Mouse (Mus musculus) bone marrow, adult 2 months (tissue): ENCODE measurements around the gene Apela. TPM values are rescaled to one million over a fixed set of nuclear protein-coding genes. Genes with fewer than 3 reads are reported as not detected.

Experiments used
- H3K27ac ChIP-seq: fragments of 200-500 bp; 2 replicates; pipeline ENCODE4 v1.5.1; 2012; ENCODE audit warnings: low read depth, mild to moderate bottlenecking, control low read depth, inconsistent platforms, low read length; ENCODE audit not compliant: control insufficient read depth, poor library complexity, insufficient read depth
- H3K4me1 ChIP-seq: fragments of 200-500 bp; 2 replicates; pipeline ENCODE4 v1.6.1; 2011; ENCODE audit warnings: low read length; ENCODE audit not compliant: control insufficient read depth, insufficient read depth
- H3K4me3 ChIP-seq: fragments of 200-500 bp; replicated peaks from 2 replicates; pipeline ENCODE3; 2011; ENCODE audit warnings: mild to moderate bottlenecking, low read depth, low read length, control low read depth; ENCODE audit not compliant: control insufficient read depth
- CTCF ChIP-seq: fragments of 200-500 bp; IDR thresholded peaks from 2 replicates; pipeline ENCODE4 v1.5.1; 2011; ENCODE audit warnings: low read length, control low read depth; ENCODE audit not compliant: control insufficient read depth, insufficient read depth
- POLR2A ChIP-seq: fragments of 200-500 bp; IDR thresholded peaks from 2 replicates; pipeline ENCODE4 v1.6.1; 2011; ENCODE audit warnings: low read depth, mild to moderate bottlenecking, control low read depth, low read length, borderline replicate concordance; ENCODE audit not compliant: control insufficient read depth
- WGBS: fragments of 180-500 bp; shearing (Covaris S2); methylation state at CpG from one replicate; pipeline ENCODE4 v1.1.7; 2018; 5-methylcytosine and 5-hydroxymethylcytosine counted together
- polyA plus RNA-seq: library from polyadenylated mRNA; stranded (reverse); fragments of >200 nt; gene quantifications from 2 replicates; pipeline ENCODE4 v1.2.4, GENCODE M21; 2011; ENCODE audit warnings: low replicate concordance; ENCODE audit not compliant: missing spikeins, insufficient read depth, insufficient read length

Apela gene
- polyA plus RNA-seq, 1 experiment, result 13.4 TPM

GRCm38 (mm10) chr8:65062195-65062594 is 25.1 kb upstream of the Apela start:
- H3K27ac ChIP-seq, result no peak overlapping the region
- H3K4me1 ChIP-seq, result no peaks in the 10 kb centered on the region
- H3K4me3 ChIP-seq, result no peak overlapping the region
- WGBS, result 77% methylated on average over 4 of the region's 4 CpGs
- TF ChIP-seq POLR2A (no peak), CTCF (no peak)

- 83% methylated on average over 4 of the region's 4 CpGs for WGBS
- no peak for TF ChIP-seq CTCF
- TF ChIP-seq POLR2A, result no peak
- H3K27ac ChIP-seq, result no peak overlapping the region
- H3K4me1 ChIP-seq, result no peaks in the 10 kb centered on the region
- no peak overlapping the region for H3K4me3 ChIP-seq
These were observed 19.6 kb upstream of the Apela start for GRCm38 (mm10) chr8:65056722-65057121.

- Histone ChIP-seq H3K27ac (no peak overlapping the region), H3K4me1 (no peaks in the 10 kb centered on the region), H3K4me3 (no peak overlapping the region)
- TF ChIP-seq CTCF (no peak), POLR2A (no peak)
- WGBS, result 68% methylated on average over 5 of the region's 5 CpGs
These were observed 16.8 kb upstream of the Apela start for GRCm38 (mm10) chr8:65053968-65054367.

- H3K27ac ChIP-seq, result no peak overlapping the region
- no peak overlapping the region for H3K4me3 ChIP-seq
- WGBS, result 77% methylated on average over 3 of the region's 3 CpGs
- H3K4me1 ChIP-seq, result no peaks in the 10 kb centered on the region
- no peak for TF ChIP-seq CTCF
- no peak for TF ChIP-seq POLR2A
These were observed 16.4 kb upstream of the Apela start for GRCm38 (mm10) chr8:65053554-65053953.

GRCm38 (mm10) chr8:65047801-65048200 is 10.7 kb upstream of the Apela start:
- H3K4me3 ChIP-seq, result no peak overlapping the region
- whole genome bisulfite sequencing, result 74% methylated on average over 4 of the region's 4 CpGs
- no peaks in the 10 kb centered on the region for H3K4me1 ChIP-seq
- no peak overlapping the region for H3K27ac ChIP-seq
- TF ChIP-seq POLR2A (no peak), CTCF (no peak)

GRCm38 (mm10) chr8:65047193-65047592 is 10.1 kb upstream of the Apela start:
- 81% methylated on average over 4 of the region's 4 CpGs for WGBS
- no peak overlapping the region for H3K4me3 ChIP-seq
- H3K27ac ChIP-seq, result no peak overlapping the region
- TF ChIP-seq CTCF (no peak), POLR2A (no peak)
- H3K4me1 ChIP-seq, result no peaks in the 10 kb centered on the region

GRCm38 (mm10) chr8:65046565-65046964 is 9.4 kb upstream of the Apela start:
- Histone ChIP-seq H3K4me1 (no peaks in the 10 kb centered on the region), H3K4me3 (no peak overlapping the region), H3K27ac (no peak overlapping the region)
- no peak for TF ChIP-seq CTCF
- TF ChIP-seq POLR2A, result no peak
- 63% methylated on average over 5 of the region's 5 CpGs for WGBS

GRCm38 (mm10) chr8:65034136-65034535 is 3.0 kb downstream of the Apela start:
- no peak overlapping the region for H3K4me3 ChIP-seq
- 69% methylated on average over 2 of the region's 2 CpGs for WGBS

GRCm38 (mm10) chr8:65033056-65033455 is 4.1 kb downstream of the Apela start:
- 82% methylated on average over 13 of the region's 13 CpGs for whole genome bisulfite sequencing
- no peaks in the 10 kb centered on the region for H3K4me1 ChIP-seq
- H3K4me3 ChIP-seq, result no peak overlapping the region
- no peak overlapping the region for H3K27ac ChIP-seq
- TF ChIP-seq CTCF, result no peak

More at GRCm38 (mm10) chr8:65034136-65034535, 3.0 kb downstream of the Apela start:
- TF ChIP-seq CTCF (no peak), POLR2A (no peak)
- no peaks in the 10 kb centered on the region for H3K4me1 ChIP-seq
- H3K27ac ChIP-seq, result no peak overlapping the region

- Histone ChIP-seq H3K27ac (no peak overlapping the region), H3K4me3 (no peak overlapping the region), H3K4me1 (no peaks in the 10 kb centered on the region)
- no peak for TF ChIP-seq CTCF
- no peak for TF ChIP-seq POLR2A
- 86% methylated on average over 1 of the region's 1 CpGs for WGBS
These were observed 5.0 kb downstream of the Apela start for GRCm38 (mm10) chr8:65032107-65032506.
